Mouse (Mus musculus): ENCODE measurements at regions not wholly inside any gene's neighbourhood (a gene's known extent, or its start where the extent isn't known, plus 50 kb on each side); places are given as distances from the start of the nearest gene placed in this dataset.
"Not testable (repeated sequence)": the region's sequence is repeated elsewhere in the genome, so short reads cannot be mapped to it uniquely, and the experiment has no call there.

- not testable (repeated sequence) for TF ChIP-seq CTCF, POLR2A (IDR thresholded peaks at IDR 0.05; ENCODE audit: extremely low read depth, insufficient read depth, low read length)
Observed at GRCm38 (mm10) chr14:53339167-53339566, 843.6 kb upstream of the Olfr1507 start.
